Mouse (Mus musculus) liver, embryonic 14.5 days (tissue): ENCODE data around the gene Gdpd1. TPM values are rescaled to one million over a fixed set of nuclear protein-coding genes. Genes with fewer than 3 reads are reported as not detected.
A peak's percentile ranks its signal among the peaks of the same experiment; 100 is the strongest.

Experiments used
- ATAC-seq: fragments of 200-750 bp; cut with Nextera tagmentation; 2 replicates; pipeline ENCODE4 v1.8.0; 2017; ENCODE audit warnings: moderate number of reproducible peaks, mild to moderate bottlenecking, moderate library complexity; ENCODE audit not compliant: insufficient read depth
- DNase-seq, 3 experiments: peaks; one replicate each; pipeline ENCODE4 v3.0.0-alpha.2; 2012 to 2013; ENCODE audit warnings: low read depth in 3 of 3, low spot score in 3 of 3
- H3K27ac ChIP-seq: fragments of 300-500 bp; sonication (generic); 2 replicates; pipeline ENCODE4 v1.5.1; 2014; ENCODE audit warnings: moderate library complexity, mild to moderate bottlenecking, control low read depth, inconsistent platforms
- H3K27me3 ChIP-seq: fragments of 300-500 bp; sonication (generic); 2 replicates; pipeline ENCODE4 v1.6.1; 2014; ENCODE audit warnings: mild to moderate bottlenecking, low read length, moderate library complexity; ENCODE audit not compliant: control insufficient read depth, insufficient read depth
- H3K36me3 ChIP-seq: fragments of 300-500 bp; sonication (generic); replicated peaks from 2 replicates; pipeline ENCODE4 v1.6.1; 2014; ENCODE audit warnings: low read depth; ENCODE audit not compliant: control insufficient read depth, insufficient read depth
- H3K4me1 ChIP-seq, 2 experiments: fragments of 200-500 bp in 1 of 2; fragments of 300-500 bp in 1 of 2; sonication (generic) in 1 of 2; replicated peaks; 2 replicates each; pipeline ENCODE4 v1.6.1; 2012 to 2014; ENCODE audit warnings: antibody characterized with exemption in 1 of 2, inconsistent platforms in 1 of 2, low read length in 1 of 2; ENCODE audit not compliant: control insufficient read depth in 2 of 2, insufficient read depth in 2 of 2
- H3K4me2 ChIP-seq: fragments of 300-500 bp; sonication (generic); 2 replicates; pipeline ENCODE4 v1.6.1; 2014; ENCODE audit warnings: low read depth, mild to moderate bottlenecking, control low read depth, moderate library complexity
- H3K4me3 ChIP-seq, 2 experiments: fragments of 200-500 bp in 1 of 2; fragments of 300-500 bp in 1 of 2; sonication (generic) in 1 of 2; 2 replicates each; pipeline ENCODE4 v1.5.1; 2012 to 2014; ENCODE audit warnings: low read depth in 2 of 2, low read length in 2 of 2, mild to moderate bottlenecking in 2 of 2, control low read depth in 1 of 2, inconsistent platforms in 1 of 2, moderate library complexity in 1 of 2; ENCODE audit not compliant: insufficient read depth in 1 of 2
- H3K9ac ChIP-seq: fragments of 300-500 bp; sonication (generic); replicated peaks from 2 replicates; pipeline ENCODE4 v1.6.1; 2014; ENCODE audit warnings: mild to moderate bottlenecking, control low read depth, moderate library complexity
- H3K9me3 ChIP-seq: fragments of 300-500 bp; sonication (generic); 2 replicates; pipeline ENCODE4 v1.6.1; 2016; ENCODE audit warnings: low read length, mixed read lengths; ENCODE audit not compliant: control insufficient read depth
- CTCF ChIP-seq: IDR thresholded peaks from 2 replicates; pipeline ENCODE4 v1.5.1; 2016; ENCODE audit warnings: antibody characterized with exemption, low read depth, control low read depth
- EP300 ChIP-seq: IDR thresholded peaks from 2 replicates; pipeline ENCODE4 v1.6.1; 2016; ENCODE audit warnings: antibody characterized with exemption, low read depth
- WGBS: fragments of 180-500 bp; shearing (Covaris S2); extraction: QIAGEN DNeasy Blood & Tissue Kit; methylation state at CpG from one replicate; pipeline ENCODE4 v1.1.7; 2014; ENCODE audit not compliant: insufficient replicate concordance; 5-methylcytosine and 5-hydroxymethylcytosine counted together
- microRNA counts: library from miRNA; unstranded; fragments of <30 nt; microRNA quantifications from one replicate; lab custom pipeline; 2016
- microRNA-seq: library from miRNA; unstranded; fragments of <30 nt; microRNA quantifications from one replicate; pipeline ENCODE4, GENCODE M21; 2016
- polyA plus RNA-seq, 2 experiments: library from polyadenylated mRNA; depleted of rRNA in 1 of 2; stranded (reverse) in 1 of 2; unstranded in 1 of 2; fragments of >200 nt; fragmentation: Nextera tagmentation in 1 of 2; extraction: Ambion mirVana in 1 of 2; gene quantifications; 2 replicates each; pipeline versions ENCODE4 v1.2.1 to v1.2.3; 2012 to 2014

Gene Gdpd1
- polyA plus RNA-seq, 2 experiments = 1.5 to 5.0 TPM

- no peaks in the 10 kb centered on the region; the same call in 1 of the 2 replicates for H3K27me3 ChIP-seq
- peaks cover 3 to 11% of the 10 kb centered on the region in 2 experiments; a peak in 3 of 4 replicates for H3K4me1 ChIP-seq
- peak overlapping the region; percentile 63 to 78 for H3K4me3 ChIP-seq
- 6% methylated on average over 13 of the region's 13 CpGs for WGBS
- no peak overlapping the region for H3K27ac ChIP-seq
- DNase-seq (no peak), ATAC-seq (no peak)
- no peaks in the 10 kb centered on the region for H3K9me3 ChIP-seq
- H3K9ac ChIP-seq = peak overlapping the region; percentile 53
- H3K36me3 ChIP-seq = no peaks in the 10 kb centered on the region
- TF ChIP-seq CTCF = no peak
- TF ChIP-seq EP300 = no peak
- H3K4me2 ChIP-seq = peak overlapping the region; percentile 90
Observed at GRCm38 (mm10) chr11:86992461-86992988, 81.3 kb downstream of the Gdpd1 start.

- H3K4me2 ChIP-seq = no peak overlapping the region
- no peaks in the 10 kb centered on the region for H3K36me3 ChIP-seq
- TF ChIP-seq CTCF (no peak), EP300 (no peak)
- no peak overlapping the region for H3K27ac ChIP-seq
- ATAC-seq = no peak
- no peaks in the 10 kb centered on the region for H3K9me3 ChIP-seq
- no peak for DNase-seq
- no peak overlapping the region for H3K4me3 ChIP-seq
- 75% methylated on average over 4 of the region's 4 CpGs for WGBS
- H3K27me3 ChIP-seq = no peaks in the 10 kb centered on the region; the same call in 1 of the 2 replicates
- H3K9ac ChIP-seq = no peak overlapping the region
- H3K4me1 ChIP-seq = peaks cover 3 to 11% of the 10 kb centered on the region in 2 experiments; a peak in 3 of 4 replicates
Observed at GRCm38 (mm10) chr11:86991241-86991640, 82.6 kb downstream of the Gdpd1 start.

- no peak overlapping the region for H3K9ac ChIP-seq
- H3K9me3 ChIP-seq = no peaks in the 10 kb centered on the region
- TF ChIP-seq CTCF (no peak), EP300 (no peak)
- H3K36me3 ChIP-seq = no peaks in the 10 kb centered on the region
- no peak for ATAC-seq
- no peak for DNase-seq
- WGBS = 69% methylated on average over 3 of the region's 3 CpGs
- no peak overlapping the region for H3K4me3 ChIP-seq
- H3K4me1 ChIP-seq = peaks cover 3 to 11% of the 10 kb centered on the region in 2 experiments; a peak in 3 of 4 replicates
- no peak overlapping the region for H3K27ac ChIP-seq
- H3K27me3 ChIP-seq = no peaks in the 10 kb centered on the region; the same call in 1 of the 2 replicates
- no peak overlapping the region for H3K4me2 ChIP-seq
Observed at GRCm38 (mm10) chr11:86990309-86990708, 83.6 kb downstream of the Gdpd1 start.

GRCm38 (mm10) chr11:86984990-86985389, 88.9 kb downstream of the Gdpd1 start:
- no peaks in the 10 kb centered on the region for H3K4me1 ChIP-seq
- H3K27me3 ChIP-seq = no peaks in the 10 kb centered on the region
- no peak overlapping the region for H3K27ac ChIP-seq
- no peak overlapping the region for H3K4me2 ChIP-seq
- WGBS = 63% methylated on average over 3 of the region's 3 CpGs
- H3K9ac ChIP-seq = no peak overlapping the region
- DNase-seq (no peak), ATAC-seq (no peak)
- no peak overlapping the region for H3K4me3 ChIP-seq
- no peaks in the 10 kb centered on the region for H3K36me3 ChIP-seq
- H3K9me3 ChIP-seq = no peaks in the 10 kb centered on the region
- TF ChIP-seq CTCF = no peak
- no peak for TF ChIP-seq EP300

MicroRNA genes within 50 kb of the gene (microRNA counts, 519-probe panel; counts per million panel counts)
- 6,557 counts per million, percentile 58 among the panel's probes with 10 or more counts for microRNA mmu-miR-301a (lab: Ali Mortazavi, UCI)

Small RNA genes lying within 50 kb of the gene (microRNA-seq; reads per million reads assigned to microRNA genes)
- 1,029 reads per million, percentile 73 among the genes with 10 or more reads in this experiment for gene Mir301

Other genes starting within 250 kb of the Gdpd1 start
- 0.55 and 0.70 TPM in 2 replicates for gene Ypel2, start 80.4 kb downstream of the Gdpd1 start, polyA plus RNA-seq (2012; rRNA removed)
- 0.83 and 0.94 TPM in 2 replicates for gene Ypel2, start 80.4 kb downstream of the Gdpd1 start, polyA plus RNA-seq (2014; fragmentation: Nextera tagmentation; extraction: Ambion mirVana)
- gene Smg8, start 12.7 kb upstream of the Gdpd1 start, polyA plus RNA-seq (2012; rRNA removed) = 5.7 and 6.2 TPM in 2 replicates
- 7.3 and 8.7 TPM in 2 replicates for gene Smg8, start 12.7 kb upstream of the Gdpd1 start, polyA plus RNA-seq (2014; fragmentation: Nextera tagmentation; extraction: Ambion mirVana)
- gene Prr11, start 34.6 kb upstream of the Gdpd1 start, polyA plus RNA-seq (2012; rRNA removed) = 6.8 and 9.7 TPM in 2 replicates
- 7.4 and 8.4 TPM in 2 replicates for gene Prr11, start 34.6 kb upstream of the Gdpd1 start, polyA plus RNA-seq (2014; fragmentation: Nextera tagmentation; extraction: Ambion mirVana)
- gene Ska2, start 35.2 kb upstream of the Gdpd1 start, polyA plus RNA-seq (2012; rRNA removed) = 12.9 and 18.5 TPM in 2 replicates
- gene Ska2, start 35.2 kb upstream of the Gdpd1 start, polyA plus RNA-seq (2014; fragmentation: Nextera tagmentation; extraction: Ambion mirVana) = 23.8 and 24.2 TPM in 2 replicates
- gene Trim37, start 53.0 kb upstream of the Gdpd1 start, polyA plus RNA-seq (2012; rRNA removed) = 5.9 and 7.9 TPM in 2 replicates
- gene Trim37, start 53.0 kb upstream of the Gdpd1 start, polyA plus RNA-seq (2014; fragmentation: Nextera tagmentation; extraction: Ambion mirVana) = 21.1 and 22.9 TPM in 2 replicates